16 mouse cellular contexts compared by ENCODE assay signal in the genomic region with DNA sequence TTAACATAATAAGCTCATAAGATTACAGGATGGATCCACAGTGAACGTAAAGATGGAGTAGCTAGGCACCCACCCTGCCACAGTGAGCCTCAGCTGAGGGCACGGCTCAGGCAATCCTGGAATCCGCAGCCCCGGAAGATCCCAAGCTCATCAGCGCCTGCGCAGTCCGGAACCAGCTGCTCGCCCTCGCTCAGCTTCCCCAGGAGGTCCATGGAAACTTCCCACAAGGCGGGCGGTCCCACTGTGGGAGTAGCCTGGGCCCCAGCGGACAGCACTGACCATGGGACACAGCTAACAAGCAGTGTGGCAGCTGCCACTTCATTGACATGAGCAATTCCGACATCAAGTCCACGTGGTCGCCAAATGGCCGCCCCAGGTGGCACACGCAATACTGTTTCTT.
"Had no signal": no experiment of that assay in that cellular context is flagged by ENCODE, and none has a peak within 500 bp of the region (broad histone marks: within the 10 kb centered on the region; RNA-seq: fewer than 3 reads in every experiment).

No protein-coding gene starts in this region.

- H3K27me3 ChIP-seq: liver, embryonic 13.5 days; stomach, embryonic 15.5 days had no signal

- H3K36me3 ChIP-seq: liver, embryonic 13.5 days; stomach, embryonic 15.5 days had no signal

- H3K4me3 ChIP-seq: layer of hippocampus, adult 2 months; liver, embryonic 13.5 days; stomach, embryonic 15.5 days had no signal

- H3K9ac ChIP-seq: liver, embryonic 13.5 days; stomach, embryonic 15.5 days had no signal

- ATAC-seq: intestine, postnatal 0 days had no signal

- H3K9me3 ChIP-seq: liver, embryonic 13.5 days; stomach, embryonic 15.5 days had no signal

- H3K27ac ChIP-seq: kidney, postnatal 0 days; layer of hippocampus, adult 2 months; liver, embryonic 13.5 days; stomach, embryonic 15.5 days had no signal

- DNase-seq: layer of hippocampus, adult 9-11 months; liver, embryonic 13.5 days; lung, adult 2 months; lung, postnatal 14 days; lung, postnatal 4 days; midbrain, embryonic 14.5 days; right cerebral cortex, postnatal 25 days; spleen, adult 18-20 months; thymus, adult 2 months; thymus, postnatal 14 days; thymus, postnatal 4 days had no signal

- H3K4me2 ChIP-seq: liver, embryonic 13.5 days; midbrain, embryonic 11.5 days; stomach, embryonic 15.5 days had no signal

- H3K4me1 ChIP-seq: liver, embryonic 13.5 days; stomach, embryonic 15.5 days had no signal
